Mouse (Mus musculus): ENCODE data around the gene Ppie.
"Not testable (repeated sequence)": the region's sequence is repeated elsewhere in the genome, so short reads cannot be mapped to it uniquely, and the experiment has no call there.

Ppie gene

GRCm38 (mm10) chr4:123139513-123140154 is at the start of gene Ppie:
Gene Ppie, minus strand, starts transcription at chr4:123139951.
- peak; percentile 93 for DNase-seq (ENCODE audit: low read depth)

- DNase-seq (ENCODE audit: low read depth): no peak
Measured at GRCm38 (mm10) chr4:123184816-123185215, 45.1 kb upstream of the Ppie start.

GRCm38 (mm10) chr4:123183239-123184056 is 43.7 kb upstream of the Ppie start:
- DNase-seq (ENCODE audit: low read depth): peak; percentile 54

GRCm38 (mm10) chr4:123182328-123183238 is 42.8 kb upstream of the Ppie start, which contains the start of gene Hpcal4:
Gene Hpcal4, plus strand, starts transcription at chr4:123183227.
- peak; percentile 52 for DNase-seq (ENCODE audit: low read depth)

- no peak for DNase-seq (ENCODE audit: low read depth)
Measured at GRCm38 (mm10) chr4:123171811-123172210, 32.1 kb upstream of the Ppie start.

GRCm38 (mm10) chr4:123164157-123164556 is 24.4 kb upstream of the Ppie start:
- DNase-seq (ENCODE audit: low read depth): no peak

GRCm38 (mm10) chr4:123162305-123162917 is 22.7 kb upstream of the Ppie start:
- DNase-seq (ENCODE audit: low read depth): no peak

GRCm38 (mm10) chr4:123161251-123161650 is 21.5 kb upstream of the Ppie start:
- DNase-seq (ENCODE audit: low read depth): not testable (repeated sequence)

- no peak for DNase-seq (ENCODE audit: low read depth)
Measured at GRCm38 (mm10) chr4:123160571-123160970, 20.8 kb upstream of the Ppie start.

GRCm38 (mm10) chr4:123155840-123156239 is 16.1 kb upstream of the Ppie start:
- no peak for DNase-seq (ENCODE audit: low read depth)

GRCm38 (mm10) chr4:123155427-123155826 is 15.7 kb upstream of the Ppie start:
- DNase-seq (ENCODE audit: low read depth): no peak

- DNase-seq (ENCODE audit: low read depth): peak; percentile 33
Measured at GRCm38 (mm10) chr4:123155004-123155403, 15.3 kb upstream of the Ppie start.

- DNase-seq (ENCODE audit: low read depth): no peak
Measured at GRCm38 (mm10) chr4:123152976-123153375, 13.2 kb upstream of the Ppie start.

- DNase-seq (ENCODE audit: low read depth): no peak
Measured at GRCm38 (mm10) chr4:123152003-123152402, 12.3 kb upstream of the Ppie start.

- DNase-seq (ENCODE audit: low read depth): no peak
Measured at GRCm38 (mm10) chr4:123147446-123148150, 7.8 kb upstream of the Ppie start.

GRCm38 (mm10) chr4:123137551-123137950 is 2.2 kb downstream of the Ppie start:
- no peak for DNase-seq (ENCODE audit: low read depth)

- no peak for DNase-seq (ENCODE audit: low read depth)
Measured at GRCm38 (mm10) chr4:123127051-123127450, 12.7 kb downstream of the Ppie start.

GRCm38 (mm10) chr4:123126626-123127025 is 13.1 kb downstream of the Ppie start:
- no peak for DNase-seq (ENCODE audit: low read depth)

- no peak for DNase-seq (ENCODE audit: low read depth)
Measured at GRCm38 (mm10) chr4:123121286-123121685, 18.5 kb downstream of the Ppie start.

GRCm38 (mm10) chr4:123116640-123117039 is 23.1 kb downstream of the Ppie start:
- DNase-seq (ENCODE audit: low read depth): not testable (repeated sequence)

- DNase-seq (ENCODE audit: low read depth): no peak
Measured at GRCm38 (mm10) chr4:123116011-123116410, 23.7 kb downstream of the Ppie start, which contains the start of gene Oxct2b. Gene Oxct2b, plus strand, starts transcription at chr4:123116266.

Measured in naive thymus-derived CD4-positive, alpha-beta T cell, adult 2 months (primary cell).